Mouse (Mus musculus): ENCODE results near the gene Apbb1ip. TPM values are rescaled to one million over a fixed set of nuclear protein-coding genes. Genes with fewer than 3 reads are reported as not detected.

Apbb1ip gene
- polyA plus RNA-seq, 1 experiment from 2014 or later = 2.8 TPM

GRCm38 (mm10) chr2:22796487-22796886 lies 22.6 kb downstream of the Apbb1ip start:
- Histone ChIP-seq H3K36me3 (no peaks in the 10 kb centered on the region), H3K4me3 (no peak overlapping the region)
- ATAC-seq (ENCODE audit: insufficient number of reproducible peaks, low FRiP score, low TSS enrichment, low read depth) = no peak

GRCm38 (mm10) chr2:22799430-22800041 lies 25.6 kb downstream of the Apbb1ip start:
- Histone ChIP-seq H3K27ac (no peak overlapping the region), H3K27me3 (no peaks in the 10 kb centered on the region), H3K9ac (no peak overlapping the region), H3K36me3 (no peaks in the 10 kb centered on the region), H3K4me3 (no peak overlapping the region), H3K9me3 (no peaks in the 10 kb centered on the region), H3K4me1 (no peaks in the 10 kb centered on the region), H3K4me2 (no peak overlapping the region)
- no peak for ATAC-seq (ENCODE audit: insufficient number of reproducible peaks, low FRiP score, low TSS enrichment, low read depth)
- 65% methylated on average over 2 of the region's 2 CpGs for WGBS

More at GRCm38 (mm10) chr2:22796487-22796886, 22.6 kb downstream of the Apbb1ip start:
- no peak overlapping the region for H3K4me2 ChIP-seq
- no peak overlapping the region for H3K27ac ChIP-seq
- no peak overlapping the region for H3K9ac ChIP-seq
- H3K27me3 ChIP-seq = no peaks in the 10 kb centered on the region
- no peaks in the 10 kb centered on the region for H3K4me1 ChIP-seq
- no peaks in the 10 kb centered on the region for H3K9me3 ChIP-seq

- H3K4me1 ChIP-seq = no peaks in the 10 kb centered on the region
- no peak overlapping the region for H3K4me3 ChIP-seq
- 70% methylated on average over 2 of the region's 2 CpGs for WGBS
- no peaks in the 10 kb centered on the region for H3K36me3 ChIP-seq
- H3K9me3 ChIP-seq = no peaks in the 10 kb centered on the region
- no peak for ATAC-seq (ENCODE audit: insufficient number of reproducible peaks, low FRiP score, low TSS enrichment, low read depth)
- no peaks in the 10 kb centered on the region for H3K27me3 ChIP-seq
- H3K4me2 ChIP-seq = no peak overlapping the region
- no peak overlapping the region for H3K9ac ChIP-seq
- no peak overlapping the region for H3K27ac ChIP-seq
Measured at GRCm38 (mm10) chr2:22805589-22805988, 31.7 kb downstream of the Apbb1ip start.

GRCm38 (mm10) chr2:22806576-22806975 lies 32.7 kb downstream of the Apbb1ip start:
- H3K27me3 ChIP-seq = no peaks in the 10 kb centered on the region
- H3K9ac ChIP-seq = no peak overlapping the region
- no peak overlapping the region for H3K4me3 ChIP-seq
- no peak overlapping the region for H3K27ac ChIP-seq
- no peak overlapping the region for H3K4me2 ChIP-seq
- H3K36me3 ChIP-seq = no peaks in the 10 kb centered on the region
- ATAC-seq (ENCODE audit: insufficient number of reproducible peaks, low FRiP score, low TSS enrichment, low read depth) = no peak
- no peaks in the 10 kb centered on the region for H3K9me3 ChIP-seq
- H3K4me1 ChIP-seq = no peaks in the 10 kb centered on the region
- 77% methylated on average over 1 of the region's 1 CpGs for WGBS

GRCm38 (mm10) chr2:22807312-22807711 lies 33.4 kb downstream of the Apbb1ip start:
- no peak for ATAC-seq (ENCODE audit: insufficient number of reproducible peaks, low FRiP score, low TSS enrichment, low read depth)
- Histone ChIP-seq H3K36me3 (no peaks in the 10 kb centered on the region), H3K27me3 (no peaks in the 10 kb centered on the region), H3K4me2 (no peak overlapping the region), H3K9me3 (no peaks in the 10 kb centered on the region), H3K9ac (no peak overlapping the region), H3K4me1 (no peaks in the 10 kb centered on the region), H3K27ac (no peak overlapping the region), H3K4me3 (no peak overlapping the region)
- 28% methylated on average over 1 of the region's 1 CpGs for WGBS

GRCm38 (mm10) chr2:22810851-22811250 lies 37.0 kb downstream of the Apbb1ip start:
- Histone ChIP-seq H3K36me3 (no peaks in the 10 kb centered on the region), H3K27me3 (no peaks in the 10 kb centered on the region), H3K4me3 (no peak overlapping the region), H3K4me2 (no peak overlapping the region), H3K4me1 (no peaks in the 10 kb centered on the region), H3K9ac (no peak overlapping the region), H3K9me3 (no peaks in the 10 kb centered on the region), H3K27ac (no peak overlapping the region)
- 87% methylated on average over 4 of the region's 4 CpGs for whole genome bisulfite sequencing
- no peak for ATAC-seq (ENCODE audit: insufficient number of reproducible peaks, low FRiP score, low TSS enrichment, low read depth)

- Histone ChIP-seq H3K4me1 (no peaks in the 10 kb centered on the region), H3K36me3 (no peaks in the 10 kb centered on the region), H3K27ac (no peak overlapping the region), H3K9me3 (no peaks in the 10 kb centered on the region), H3K4me3 (no peak overlapping the region), H3K4me2 (no peak overlapping the region), H3K27me3 (no peaks in the 10 kb centered on the region), H3K9ac (no peak overlapping the region)
- ATAC-seq (ENCODE audit: insufficient number of reproducible peaks, low FRiP score, low TSS enrichment, low read depth) = no peak
- WGBS = 73% methylated on average over 8 of the region's 8 CpGs
Measured at GRCm38 (mm10) chr2:22811466-22811865, 37.6 kb downstream of the Apbb1ip start.

GRCm38 (mm10) chr2:22813921-22814320 lies 40.0 kb downstream of the Apbb1ip start:
- no peak overlapping the region for H3K4me2 ChIP-seq
- no peak overlapping the region for H3K27ac ChIP-seq
- no peaks in the 10 kb centered on the region for H3K36me3 ChIP-seq
- H3K9ac ChIP-seq = no peak overlapping the region
- H3K27me3 ChIP-seq = no peaks in the 10 kb centered on the region
- H3K4me3 ChIP-seq = no peak overlapping the region
- no peaks in the 10 kb centered on the region for H3K9me3 ChIP-seq
- WGBS = 59% methylated on average over 5 of the region's 5 CpGs
- no peaks in the 10 kb centered on the region for H3K4me1 ChIP-seq
- no peak for ATAC-seq (ENCODE audit: insufficient number of reproducible peaks, low FRiP score, low TSS enrichment, low read depth)

- no peaks in the 10 kb centered on the region for H3K27me3 ChIP-seq
- no peak overlapping the region for H3K27ac ChIP-seq
- WGBS = 93% methylated on average over 2 of the region's 2 CpGs
- ATAC-seq (ENCODE audit: insufficient number of reproducible peaks, low FRiP score, low TSS enrichment, low read depth) = no peak
- no peaks in the 10 kb centered on the region for H3K36me3 ChIP-seq
- H3K4me2 ChIP-seq = no peak overlapping the region
- no peaks in the 10 kb centered on the region for H3K4me1 ChIP-seq
- no peaks in the 10 kb centered on the region for H3K9me3 ChIP-seq
- H3K4me3 ChIP-seq = no peak overlapping the region
- H3K9ac ChIP-seq = no peak overlapping the region
Measured at GRCm38 (mm10) chr2:22815674-22816073, 41.8 kb downstream of the Apbb1ip start.

GRCm38 (mm10) chr2:22816231-22816630 lies 42.3 kb downstream of the Apbb1ip start:
- no peak for ATAC-seq (ENCODE audit: insufficient number of reproducible peaks, low FRiP score, low TSS enrichment, low read depth)
- WGBS = 71% methylated on average over 1 of the region's 1 CpGs

GRCm38 (mm10) chr2:22822293-22822692 lies 48.4 kb downstream of the Apbb1ip start:
- Histone ChIP-seq H3K27ac (no peak overlapping the region), H3K9me3 (no peaks in the 10 kb centered on the region), H3K36me3 (no peaks in the 10 kb centered on the region), H3K4me1 (no peaks in the 10 kb centered on the region), H3K27me3 (no peaks in the 10 kb centered on the region), H3K4me2 (no peak overlapping the region), H3K9ac (no peak overlapping the region), H3K4me3 (no peak overlapping the region)
- WGBS = 75% methylated on average over 2 of the region's 2 CpGs
- no peak for ATAC-seq (ENCODE audit: insufficient number of reproducible peaks, low FRiP score, low TSS enrichment, low read depth)

More at GRCm38 (mm10) chr2:22816231-22816630, 42.3 kb downstream of the Apbb1ip start:
- H3K4me1 ChIP-seq = no peaks in the 10 kb centered on the region
- no peaks in the 10 kb centered on the region for H3K36me3 ChIP-seq
- H3K27me3 ChIP-seq = no peaks in the 10 kb centered on the region
- no peak overlapping the region for H3K4me3 ChIP-seq
- H3K27ac ChIP-seq = no peak overlapping the region
- no peak overlapping the region for H3K4me2 ChIP-seq
- no peaks in the 10 kb centered on the region for H3K9me3 ChIP-seq
- no peak overlapping the region for H3K9ac ChIP-seq

- H3K9ac ChIP-seq = no peak overlapping the region
- no peaks in the 10 kb centered on the region for H3K4me1 ChIP-seq
- no peaks in the 10 kb centered on the region for H3K9me3 ChIP-seq
- H3K36me3 ChIP-seq = no peaks in the 10 kb centered on the region
- H3K27ac ChIP-seq = no peak overlapping the region
- no peaks in the 10 kb centered on the region for H3K27me3 ChIP-seq
- no peak for ATAC-seq (ENCODE audit: insufficient number of reproducible peaks, low FRiP score, low TSS enrichment, low read depth)
- no peak overlapping the region for H3K4me3 ChIP-seq
- WGBS = 82% methylated on average over 4 of the region's 4 CpGs
- H3K4me2 ChIP-seq = no peak overlapping the region
Measured at GRCm38 (mm10) chr2:22845514-22845913, 71.6 kb downstream of the Apbb1ip start.

GRCm38 (mm10) chr2:22851900-22852299 lies 78.0 kb downstream of the Apbb1ip start:
- Histone ChIP-seq H3K4me3 (no peak overlapping the region), H3K4me1 (no peaks in the 10 kb centered on the region), H3K9me3 (no peaks in the 10 kb centered on the region), H3K27me3 (no peaks in the 10 kb centered on the region), H3K4me2 (no peak overlapping the region), H3K27ac (no peak overlapping the region), H3K9ac (no peak overlapping the region), H3K36me3 (no peaks in the 10 kb centered on the region)
- ATAC-seq (ENCODE audit: insufficient number of reproducible peaks, low FRiP score, low TSS enrichment, low read depth) = no peak
- 73% methylated on average over 4 of the region's 4 CpGs for WGBS
